In genomic region chr5:54113284-54113683, GRCm38 (mm10) we compare ENCODE assay signal across 10 mouse cellular contexts.
DNase-seq lines count a peak whose midpoint lies in the region; ATAC-seq lines count a peak whose summit lies in the region.
"Had no signal": no experiment of that assay in that cellular context is flagged by ENCODE, and none has a peak within 500 bp of the region (broad histone marks: within the 10 kb centered on the region; RNA-seq: fewer than 3 reads in every experiment).

No protein-coding gene starts in this region.

- WGBS in kidney, embryonic 14.5 days = 28% methylated on average over 3 of the region's 3 CpGs
- WGBS in forebrain, embryonic 14.5 days = 26% methylated on average over 3 of the region's 3 CpGs

- H3K4me2 ChIP-seq in kidney, embryonic 14.5 days (replicated peaks; ENCODE audit: low read depth, low read length) = no peak overlapping the region
- no peak overlapping the region for H3K4me2 ChIP-seq in forebrain, embryonic 14.5 days (ENCODE audit: low read length)
- H3K4me2 ChIP-seq: embryonic facial prominence, embryonic 15.5 days had no signal

- no peak overlapping the region for H3K9ac ChIP-seq in kidney, embryonic 14.5 days (ENCODE audit: low read depth, low read length)
- H3K9ac ChIP-seq in forebrain, embryonic 14.5 days (ENCODE audit: low read length) = no peak overlapping the region
- H3K9ac ChIP-seq: embryonic facial prominence, embryonic 15.5 days had no signal

- H3K9me3 ChIP-seq in kidney, embryonic 14.5 days (ENCODE audit: control insufficient read depth, low read length) = no peaks in the 10 kb centered on the region
- H3K9me3 ChIP-seq in forebrain, embryonic 14.5 days (replicated peaks; ENCODE audit: control insufficient read depth, low read length) = no peaks in the 10 kb centered on the region
- H3K9me3 ChIP-seq: embryonic facial prominence, embryonic 15.5 days had no signal

- DNase-seq in kidney, adult 18-20 months = peak; percentile 73
- DNase-seq in ES-CJ7 (ENCODE audit: low read depth, low spot score) = peak; percentile 36
- DNase-seq in brain, embryonic 18.5 days (ENCODE audit: low read depth, low spot score) = peak; percentile 34
- DNase-seq in forebrain, embryonic 14.5 days (ENCODE audit: low spot score) = peak; percentile 84
- DNase-seq in kidney, postnatal 10 days = peak; percentile 83
- peak; percentile 74 for DNase-seq in lung, postnatal 10 days
- DNase-seq in splenic B cell, adult 2 months (ENCODE audit: low read depth, low spot score) = peak; percentile 78

- no peaks in the 10 kb centered on the region for H3K4me1 ChIP-seq in kidney, embryonic 14.5 days (ENCODE audit: control insufficient read depth, insufficient read depth, low read length)
- no peaks in the 10 kb centered on the region for H3K4me1 ChIP-seq in forebrain, embryonic 14.5 days (ENCODE audit: control insufficient read depth, insufficient read depth, low read length)
- H3K4me1 ChIP-seq: embryonic facial prominence, embryonic 15.5 days had no signal

- H3K27ac ChIP-seq in kidney, embryonic 14.5 days (ENCODE audit: low read depth, low read length) = no peak overlapping the region
- H3K27ac ChIP-seq in forebrain, embryonic 14.5 days (ENCODE audit: low read depth, low read length) = no peak overlapping the region
- H3K27ac ChIP-seq: embryonic facial prominence, embryonic 15.5 days; macrophage had no signal

- no peaks in the 10 kb centered on the region for H3K27me3 ChIP-seq in kidney, embryonic 14.5 days (ENCODE audit: control insufficient read depth, insufficient read depth, low read length)
- H3K27me3 ChIP-seq in forebrain, embryonic 14.5 days (replicated peaks; ENCODE audit: control insufficient read depth, insufficient read depth, low read length) = no peaks in the 10 kb centered on the region
- no peaks in the 10 kb centered on the region for H3K27me3 ChIP-seq in splenic B cell, adult 2 months (ENCODE audit: control insufficient read depth, insufficient read depth, low read length, poor library complexity, severe bottlenecking)
- H3K27me3 ChIP-seq: embryonic facial prominence, embryonic 15.5 days had no signal

- no peak overlapping the region for H3K4me3 ChIP-seq in kidney, embryonic 14.5 days (ENCODE audit: low read length)
- no peak overlapping the region for H3K4me3 ChIP-seq in forebrain, embryonic 14.5 days (ENCODE audit: low read depth, low read length)
- H3K4me3 ChIP-seq: embryonic facial prominence, embryonic 15.5 days had no signal

- H3K36me3 ChIP-seq in kidney, embryonic 14.5 days (ENCODE audit: control insufficient read depth, insufficient read depth, low read length) = peaks cover 15% of the 10 kb centered on the region
- H3K36me3 ChIP-seq in forebrain, embryonic 14.5 days (ENCODE audit: control insufficient read depth, insufficient read depth, low read length) = no peaks in the 10 kb centered on the region
- peaks cover 6% of the 10 kb centered on the region for H3K36me3 ChIP-seq in splenic B cell, adult 2 months (ENCODE audit: control insufficient read depth, insufficient read depth, low read length, poor library complexity, severe bottlenecking)

- ATAC-seq in kidney, embryonic 14.5 days (ENCODE audit: low FRiP score, low TSS enrichment) = no peak
- peak; percentile 65 for ATAC-seq in forebrain, embryonic 14.5 days

Comparison
In these comparisons a context has a peak if more than half of its experiments do, and no peak if none do; other contexts are left out.
1. DNase-seq: peak in every context shown above with its lines; median percentile 84 in forebrain, embryonic 14.5 days; 83 in kidney, postnatal 10 days; 78 in splenic B cell, adult 2 months; 74 in lung, postnatal 10 days; 73 in kidney, adult 18-20 months; 36 in ES-CJ7; 34 in brain, embryonic 18.5 days.